Mouse (Mus musculus): ENCODE measurements around the gene Rbm15. TPM values are rescaled to one million over a fixed set of nuclear protein-coding genes. Genes with fewer than 3 reads are reported as not detected.
A peak's percentile ranks its signal among the peaks of the same experiment; 100 is the strongest.

Rbm15 gene
- polyA plus RNA-seq, 1 experiment from 2014 or later: 12.9 TPM

DNA sequence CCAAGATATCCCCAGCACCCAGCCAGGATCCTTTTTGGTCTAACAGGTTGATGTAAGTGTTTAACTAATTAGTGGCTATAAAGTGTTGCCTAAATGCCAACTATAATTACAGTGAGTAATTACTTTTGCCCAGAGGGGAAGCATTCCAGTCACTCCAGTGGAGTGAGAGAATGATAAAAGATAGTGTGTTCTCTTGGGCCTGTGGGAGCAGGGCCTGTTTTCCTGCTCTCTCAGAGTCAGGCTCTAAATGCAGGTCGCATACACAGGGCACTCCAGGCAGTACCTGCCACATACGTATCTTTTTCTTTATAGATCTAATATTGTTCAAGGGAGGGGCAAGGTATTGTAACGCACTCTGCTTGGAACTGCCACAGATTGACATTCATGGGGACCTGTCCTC lies 18.2 kb upstream of the Rbm15 start:
- H3K36me3 ChIP-seq: no peaks in the 10 kb centered on the region
- DNase-seq (ENCODE audit: low spot score): no peak
- no peak overlapping the region for H3K27ac ChIP-seq
- 73% methylated on average over 3 of the region's 3 CpGs for WGBS
- H3K4me1 ChIP-seq (replicated peaks): peaks cover under 1% of the 10 kb centered on the region; the same call in 1 of the 2 replicates
- H3K4me3 ChIP-seq: no peak overlapping the region
- no peaks in the 10 kb centered on the region for H3K9me3 ChIP-seq
- no peaks in the 10 kb centered on the region; the same call in 1 of the 2 replicates for H3K27me3 ChIP-seq (ENCODE audit: insufficient read depth, poor library complexity, severe bottlenecking)

DNA sequence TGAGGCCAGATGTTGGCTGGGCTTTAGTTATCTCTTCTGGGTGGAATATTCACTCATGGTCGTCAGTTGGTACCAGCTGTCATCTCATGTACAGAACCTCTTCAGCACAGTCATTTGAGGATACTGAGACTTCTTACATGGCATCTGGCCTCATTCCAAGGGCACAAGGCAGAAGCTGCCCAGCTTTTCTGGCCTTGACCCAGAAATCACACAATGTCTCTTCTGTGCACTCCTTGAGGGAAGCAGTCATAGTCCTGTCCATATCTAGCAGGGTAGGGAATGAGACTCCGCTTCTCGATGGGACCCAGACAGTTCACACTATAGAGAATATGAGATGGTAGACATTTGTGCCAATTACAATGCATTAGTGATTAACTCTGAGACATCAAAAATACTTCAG lies 15.5 kb upstream of the Rbm15 start:
- H3K27ac ChIP-seq: no peak overlapping the region
- no peaks in the 10 kb centered on the region for H3K9me3 ChIP-seq
- no peaks in the 10 kb centered on the region for H3K36me3 ChIP-seq
- no peaks in the 10 kb centered on the region for H3K27me3 ChIP-seq (ENCODE audit: insufficient read depth, poor library complexity, severe bottlenecking)
- DNase-seq (ENCODE audit: low spot score): no peak
- H3K4me3 ChIP-seq: no peak overlapping the region
- WGBS: 90% methylated on average over 3 of the region's 3 CpGs
- H3K4me1 ChIP-seq (replicated peaks): no peaks in the 10 kb centered on the region

- Histone ChIP-seq H3K9me3 (no peaks in the 10 kb centered on the region), H3K36me3 (no peaks in the 10 kb centered on the region), H3K4me3 (no peak overlapping the region), H3K4me1 (replicated peaks) (no peaks in the 10 kb centered on the region), H3K27ac (no peak overlapping the region), H3K27me3 (ENCODE audit: insufficient read depth, poor library complexity, severe bottlenecking) (no peaks in the 10 kb centered on the region)
- 55% methylated on average over 3 of the region's 3 CpGs for WGBS
- no peak for DNase-seq (ENCODE audit: low spot score)
These were observed 11.7 kb upstream of the Rbm15 start for GRCm38 (mm10) chr3:107345033-107345725.

- Histone ChIP-seq H3K27me3 (ENCODE audit: insufficient read depth, poor library complexity, severe bottlenecking) (no peaks in the 10 kb centered on the region), H3K27ac (no peak overlapping the region), H3K36me3 (no peaks in the 10 kb centered on the region), H3K9me3 (no peaks in the 10 kb centered on the region), H3K4me1 (replicated peaks) (no peaks in the 10 kb centered on the region), H3K4me3 (no peak overlapping the region)
- no peak for DNase-seq (ENCODE audit: low spot score)
- WGBS: 62% methylated on average over 3 of the region's 3 CpGs
These were observed 10.5 kb upstream of the Rbm15 start for GRCm38 (mm10) chr3:107343971-107344370.

DNA sequence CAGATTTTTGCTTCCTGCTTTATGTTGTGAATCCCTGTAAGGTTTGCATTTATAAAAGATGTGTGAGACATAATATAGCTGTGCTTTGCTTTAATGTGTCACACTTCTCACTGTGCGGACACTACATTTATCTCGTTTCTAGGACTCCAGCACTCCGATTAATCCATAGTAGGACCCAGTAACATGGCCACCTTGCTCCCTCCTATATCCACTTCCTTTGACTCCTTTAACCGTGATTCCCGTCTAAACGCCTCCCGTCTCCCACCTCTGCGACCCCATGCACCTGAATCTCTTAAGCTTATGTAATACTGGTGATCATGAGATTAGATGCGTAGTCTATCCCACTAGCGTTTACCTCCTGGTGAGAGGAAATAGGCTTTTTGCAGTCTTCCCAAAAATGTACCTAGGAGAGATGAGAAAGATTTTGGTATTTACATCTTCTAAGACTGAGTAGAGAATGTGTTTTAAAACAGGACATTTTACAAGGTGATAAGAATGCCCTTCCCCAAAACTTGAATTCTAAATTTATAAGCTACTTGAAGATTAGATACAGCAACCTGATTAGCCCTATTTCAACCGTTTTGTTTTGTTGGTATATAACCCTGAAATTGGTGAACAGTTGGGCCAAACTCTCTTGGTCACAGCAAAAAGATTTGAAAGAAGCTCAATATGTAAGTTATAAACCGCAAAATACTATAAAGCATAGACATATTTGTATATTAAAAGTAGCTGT lies 895 bp upstream of the Rbm15 start:
- no peak for DNase-seq (ENCODE audit: low spot score)
- H3K27me3 ChIP-seq (ENCODE audit: insufficient read depth, poor library complexity, severe bottlenecking): no peaks in the 10 kb centered on the region
- 12% methylated on average over 12 of the region's 12 CpGs for WGBS
- no peaks in the 10 kb centered on the region for H3K9me3 ChIP-seq
- H3K4me1 ChIP-seq (replicated peaks): peaks cover 34% of the 10 kb centered on the region
- H3K27ac ChIP-seq: peak overlapping the region; percentile 98
- peak overlapping the region; percentile 97 for H3K4me3 ChIP-seq
- peaks cover 20% of the 10 kb centered on the region for H3K36me3 ChIP-seq

GRCm38 (mm10) chr3:107332960-107333380 lies 503 bp downstream of the Rbm15 start:
- under 1% methylated on average over 37 of the region's 37 CpGs for WGBS
- Histone ChIP-seq H3K9me3 (no peaks in the 10 kb centered on the region), H3K4me3 (peak overlapping the region; percentile 97), H3K36me3 (peaks cover 29% of the 10 kb centered on the region), H3K4me1 (replicated peaks) (peaks cover 46% of the 10 kb centered on the region), H3K27me3 (ENCODE audit: insufficient read depth, poor library complexity, severe bottlenecking) (no peaks in the 10 kb centered on the region), H3K27ac (peak overlapping the region; percentile 98)
- DNase-seq (ENCODE audit: low spot score): peak; percentile 96

GRCm38 (mm10) chr3:107332127-107332959 lies 1.1 kb downstream of the Rbm15 start:
- WGBS: under 1% methylated on average over 75 of the region's 75 CpGs
- Histone ChIP-seq H3K27me3 (ENCODE audit: insufficient read depth, poor library complexity, severe bottlenecking) (no peaks in the 10 kb centered on the region), H3K9me3 (no peaks in the 10 kb centered on the region), H3K4me1 (replicated peaks) (peaks cover 50% of the 10 kb centered on the region), H3K4me3 (peak overlapping the region; percentile 97), H3K36me3 (peaks cover 35% of the 10 kb centered on the region), H3K27ac (peak overlapping the region; percentile 98)
- DNase-seq (ENCODE audit: low spot score): peak; percentile 58

DNA sequence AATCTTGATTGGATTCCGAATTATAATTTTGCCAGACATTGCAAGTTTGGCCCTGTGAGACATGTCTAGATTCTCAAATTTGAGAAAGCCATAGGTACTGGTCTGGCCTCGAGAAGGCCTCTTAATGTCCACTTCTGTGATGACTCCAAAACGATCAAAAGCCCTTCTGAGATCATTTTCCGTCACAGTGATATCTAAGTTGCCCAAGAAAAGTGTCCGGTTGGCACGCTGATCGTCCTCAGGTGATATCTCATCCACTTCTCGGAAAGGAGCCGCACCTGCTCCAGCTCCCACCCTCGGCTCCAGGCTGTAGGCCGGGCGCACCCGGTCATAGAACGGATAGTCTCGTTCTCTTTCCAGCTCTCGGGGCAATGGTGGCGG lies 1.7 kb downstream of the Rbm15 start:
- DNase-seq (ENCODE audit: low spot score): no peak
- 29% methylated on average over 17 of the region's 17 CpGs for WGBS
- Histone ChIP-seq H3K4me1 (replicated peaks) (peaks cover 50% of the 10 kb centered on the region), H3K27me3 (ENCODE audit: insufficient read depth, poor library complexity, severe bottlenecking) (no peaks in the 10 kb centered on the region), H3K27ac (peak overlapping the region; percentile 98), H3K4me3 (peak overlapping the region; percentile 97), H3K36me3 (peaks cover 39% of the 10 kb centered on the region), H3K9me3 (no peaks in the 10 kb centered on the region)

GRCm38 (mm10) chr3:107330503-107331424 lies 2.7 kb downstream of the Rbm15 start:
- Histone ChIP-seq H3K4me3 (peak overlapping the region; percentile 97), H3K27me3 (ENCODE audit: insufficient read depth, poor library complexity, severe bottlenecking) (no peaks in the 10 kb centered on the region), H3K4me1 (replicated peaks) (peaks cover 55% of the 10 kb centered on the region), H3K27ac (no peak overlapping the region), H3K36me3 (peaks cover 46% of the 10 kb centered on the region), H3K9me3 (no peaks in the 10 kb centered on the region)
- DNase-seq (ENCODE audit: low spot score): no peak
- WGBS: 84% methylated on average over 28 of the region's 28 CpGs

- 95% methylated on average over 1 of the region's 1 CpGs for WGBS
- Histone ChIP-seq H3K27ac (no peak overlapping the region), H3K9me3 (no peaks in the 10 kb centered on the region), H3K4me3 (no peak overlapping the region), H3K27me3 (ENCODE audit: insufficient read depth, poor library complexity, severe bottlenecking) (no peaks in the 10 kb centered on the region), H3K4me1 (replicated peaks) (peaks cover 76% of the 10 kb centered on the region), H3K36me3 (peaks cover 85% of the 10 kb centered on the region)
- DNase-seq (ENCODE audit: low spot score): no peak
These were observed 7.0 kb downstream of the Rbm15 start for GRCm38 (mm10) chr3:107326442-107326841.

DNA sequence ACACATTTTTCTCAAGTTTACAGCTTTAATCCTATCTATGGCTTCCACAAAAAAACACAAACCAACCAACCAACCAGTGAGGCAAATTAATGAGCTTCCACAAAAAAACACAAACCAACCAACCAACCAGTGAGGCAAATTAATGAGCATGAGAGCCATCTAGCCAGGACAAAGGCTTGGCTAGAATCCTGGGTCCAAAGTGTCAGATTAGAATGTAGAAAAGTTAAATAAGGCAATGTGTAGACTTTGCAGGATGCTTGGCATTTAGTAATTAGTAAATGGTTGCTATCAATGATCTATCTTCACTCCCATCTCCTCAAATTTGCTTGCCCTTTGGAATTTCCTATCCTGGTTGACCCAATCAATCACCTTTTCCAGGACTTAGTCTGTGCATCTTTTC lies 11.7 kb downstream of the Rbm15 start:
- Histone ChIP-seq H3K4me1 (replicated peaks) (peaks cover 41% of the 10 kb centered on the region), H3K4me3 (no peak overlapping the region), H3K9me3 (no peaks in the 10 kb centered on the region), H3K36me3 (peaks cover 81% of the 10 kb centered on the region), H3K27me3 (ENCODE audit: insufficient read depth, poor library complexity, severe bottlenecking) (no peaks in the 10 kb centered on the region), H3K27ac (no peak overlapping the region)
- DNase-seq (ENCODE audit: low spot score): no peak

DNA sequence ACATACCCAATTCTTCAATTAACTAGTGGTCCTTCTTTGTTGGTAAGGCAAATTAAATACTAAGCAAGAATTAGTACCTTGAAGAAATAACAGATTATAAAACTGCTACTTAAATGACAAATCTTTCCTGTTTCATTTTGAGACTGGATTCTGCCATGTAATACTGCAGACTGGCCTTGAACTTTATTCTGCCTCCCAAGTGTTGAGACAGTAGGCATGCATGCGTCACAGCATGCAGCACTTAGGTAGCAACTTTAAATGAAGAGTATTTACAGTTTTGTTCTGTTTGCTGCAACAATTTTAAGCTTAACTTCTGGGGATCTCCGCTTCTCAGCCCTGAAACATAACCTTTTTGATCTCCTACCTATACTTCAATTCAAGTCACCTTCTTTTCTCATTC lies 12.3 kb downstream of the Rbm15 start:
- peaks cover 84% of the 10 kb centered on the region for H3K36me3 ChIP-seq

More for the DNA sequence above, 12.3 kb downstream of the Rbm15 start:
- Histone ChIP-seq H3K27ac (no peak overlapping the region), H3K9me3 (no peaks in the 10 kb centered on the region), H3K27me3 (ENCODE audit: insufficient read depth, poor library complexity, severe bottlenecking) (no peaks in the 10 kb centered on the region), H3K4me3 (no peak overlapping the region), H3K4me1 (replicated peaks) (peaks cover 41% of the 10 kb centered on the region)
- no peak for DNase-seq (ENCODE audit: low spot score)
- 93% methylated on average over 2 of the region's 2 CpGs for WGBS
